Mouse (Mus musculus) midbrain, embryonic 12.5 days (tissue): ENCODE results near the gene Gm30083. TPM values are rescaled to one million over a fixed set of nuclear protein-coding genes. Genes with fewer than 3 reads are reported as not detected.
A peak's percentile ranks its signal among the peaks of the same experiment; 100 is the strongest.

ENCODE experiments used
- ATAC-seq: fragments of 200-750 bp; cut with Nextera tagmentation; 2 replicates; pipeline ENCODE4 v1.8.0; 2017; ENCODE audit warnings: low read depth, moderate TSS enrichment, moderate library complexity; ENCODE audit not compliant: low FRiP score
- H3K27ac ChIP-seq: fragments of 300-500 bp; sonication (generic); replicated peaks from 2 replicates; pipeline ENCODE4 v1.5.1; 2016; ENCODE audit warnings: mild to moderate bottlenecking
- H3K27me3 ChIP-seq: fragments of 300-500 bp; sonication (generic); 2 replicates; pipeline ENCODE4 v1.6.1; 2016; ENCODE audit warnings: mild to moderate bottlenecking
- H3K36me3 ChIP-seq: fragments of 300-500 bp; sonication (generic); 2 replicates; pipeline ENCODE4 v1.6.1; 2016
- H3K4me1 ChIP-seq: fragments of 300-500 bp; sonication (generic); 2 replicates; pipeline ENCODE4 v1.6.1; 2016
- H3K4me2 ChIP-seq: fragments of 300-500 bp; sonication (generic); replicated peaks from 2 replicates; pipeline ENCODE4 v1.6.1; 2016; ENCODE audit warnings: mild to moderate bottlenecking, moderate library complexity
- H3K4me3 ChIP-seq: fragments of 300-500 bp; sonication (generic); 2 replicates; pipeline ENCODE4 v1.5.1; 2016; ENCODE audit warnings: mild to moderate bottlenecking
- H3K9ac ChIP-seq: fragments of 300-500 bp; sonication (generic); replicated peaks from 2 replicates; pipeline ENCODE4 v1.6.1; 2016; ENCODE audit warnings: mild to moderate bottlenecking, moderate library complexity
- H3K9me3 ChIP-seq: fragments of 300-500 bp; sonication (generic); 2 replicates; pipeline ENCODE4 v1.6.1; 2016; ENCODE audit warnings: mild to moderate bottlenecking
- WGBS: fragments of 180-500 bp; shearing (Covaris S2); methylation state at CpG from one replicate; pipeline ENCODE4 v1.1.7; 2016; 5-methylcytosine and 5-hydroxymethylcytosine counted together
- polyA plus RNA-seq: library from polyadenylated mRNA; unstranded; fragments of >200 nt; fragmentation: Nextera tagmentation; extraction: Ambion mirVana; gene quantifications from 2 replicates; pipeline ENCODE4 v1.2.1, GENCODE M21; 2016

Gm30083 gene
- polyA plus RNA-seq, 1 experiment from 2014 or later, result not detected

GRCm38 (mm10) chr14:33997427-33997826 lies 17.6 kb downstream of the Gm30083 start:
- Histone ChIP-seq H3K4me2 (no peak overlapping the region), H3K27ac (no peak overlapping the region), H3K4me1 (no peaks in the 10 kb centered on the region), H3K4me3 (no peak overlapping the region), H3K36me3 (no peaks in the 10 kb centered on the region), H3K9me3 (no peaks in the 10 kb centered on the region), H3K27me3 (no peaks in the 10 kb centered on the region), H3K9ac (no peak overlapping the region)
- WGBS, result 77% methylated on average over 6 of the region's 6 CpGs
- ATAC-seq, result no peak

DNA sequence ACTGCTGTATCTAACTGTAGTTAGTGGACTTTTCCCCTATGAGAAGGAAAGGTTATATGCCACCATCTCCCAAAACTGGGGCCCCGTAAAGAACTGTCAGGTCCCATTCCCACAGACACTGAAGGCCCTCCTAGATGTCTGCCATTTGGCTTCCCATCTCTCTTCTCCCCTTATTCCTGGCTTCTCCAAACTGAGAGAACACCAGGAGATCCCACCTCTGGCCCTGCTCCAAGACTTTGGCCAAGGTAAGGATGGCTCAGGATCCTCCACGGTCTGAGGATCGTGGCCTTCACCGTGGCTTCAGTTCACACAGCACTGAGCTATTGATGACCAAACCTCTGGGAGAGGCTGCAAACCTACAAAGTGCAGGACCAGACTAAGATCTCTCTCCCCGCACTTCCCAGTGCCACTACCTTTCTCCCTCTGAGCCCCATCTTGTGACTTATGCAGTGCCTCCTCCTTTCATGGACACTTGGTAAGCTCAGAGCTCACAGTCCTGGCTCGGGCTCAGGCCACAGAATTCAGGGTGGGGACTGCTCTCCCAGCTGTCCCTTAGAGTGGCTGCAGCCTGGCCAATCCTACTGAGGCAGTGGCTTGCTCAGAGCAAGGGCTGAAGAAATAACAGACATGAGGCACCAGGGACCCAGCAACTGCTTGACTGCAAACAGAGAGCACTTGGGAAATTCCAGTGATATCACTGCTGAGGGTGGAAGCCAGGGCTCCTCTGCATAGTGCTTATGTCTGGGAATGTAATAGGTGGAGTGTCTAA lies 21.3 kb downstream of the Gm30083 start:
- Histone ChIP-seq H3K4me1 (no peaks in the 10 kb centered on the region), H3K4me3 (no peak overlapping the region), H3K27ac (no peak overlapping the region), H3K9me3 (no peaks in the 10 kb centered on the region), H3K27me3 (no peaks in the 10 kb centered on the region), H3K9ac (no peak overlapping the region), H3K36me3 (no peaks in the 10 kb centered on the region), H3K4me2 (no peak overlapping the region)
- no peak for ATAC-seq
- 90% methylated on average over 6 of the region's 6 CpGs for WGBS

DNA sequence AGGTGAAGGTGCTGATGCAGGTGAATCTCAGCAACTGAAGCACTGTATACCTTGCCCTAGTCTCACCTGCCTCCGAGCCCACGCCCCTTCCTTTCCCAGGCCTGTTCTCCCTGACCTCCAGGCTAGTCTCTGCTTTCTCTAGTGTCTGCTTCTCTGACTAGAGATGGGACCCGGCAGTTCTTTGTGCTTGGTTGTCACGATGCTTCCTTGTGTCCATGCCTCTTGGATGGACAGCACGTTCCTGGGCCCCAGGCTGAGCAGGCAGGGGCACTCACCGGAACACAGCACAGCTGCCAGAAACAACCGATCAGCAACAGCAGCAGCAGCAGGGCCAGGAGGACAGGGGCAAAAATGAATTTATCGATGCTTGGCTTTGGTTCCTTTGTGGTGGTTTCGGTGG lies 21.9 kb downstream of the Gm30083 start:
- ATAC-seq, result no peak
- Histone ChIP-seq H3K4me3 (no peak overlapping the region), H3K27ac (no peak overlapping the region), H3K4me1 (no peaks in the 10 kb centered on the region), H3K36me3 (no peaks in the 10 kb centered on the region), H3K9me3 (no peaks in the 10 kb centered on the region), H3K9ac (no peak overlapping the region), H3K4me2 (no peak overlapping the region), H3K27me3 (no peaks in the 10 kb centered on the region)
- 91% methylated on average over 9 of the region's 9 CpGs for WGBS

- Histone ChIP-seq H3K27ac (no peak overlapping the region), H3K27me3 (no peaks in the 10 kb centered on the region), H3K9ac (no peak overlapping the region), H3K4me3 (no peak overlapping the region), H3K4me2 (no peak overlapping the region), H3K9me3 (no peaks in the 10 kb centered on the region), H3K4me1 (no peaks in the 10 kb centered on the region), H3K36me3 (no peaks in the 10 kb centered on the region)
- WGBS, result 77% methylated on average over 4 of the region's 4 CpGs
- no peak for ATAC-seq
These were observed 23.0 kb downstream of the Gm30083 start for GRCm38 (mm10) chr14:33991971-33992370.

GRCm38 (mm10) chr14:33989201-33989600 lies 25.8 kb downstream of the Gm30083 start:
- Histone ChIP-seq H3K27me3 (no peaks in the 10 kb centered on the region), H3K36me3 (no peaks in the 10 kb centered on the region), H3K4me1 (no peaks in the 10 kb centered on the region), H3K4me3 (no peak overlapping the region), H3K9ac (no peak overlapping the region), H3K9me3 (no peaks in the 10 kb centered on the region), H3K4me2 (no peak overlapping the region), H3K27ac (no peak overlapping the region)
- 62% methylated on average over 3 of the region's 3 CpGs for WGBS
- no peak for ATAC-seq

GRCm38 (mm10) chr14:33978604-33979059 lies 36.4 kb downstream of the Gm30083 start, which contains the start of gene Zfp488:
Zfp488 (minus strand) TSS chr14:33978764.
- Histone ChIP-seq H3K27me3 (peaks cover 12% of the 10 kb centered on the region), H3K4me1 (peaks cover 8% of the 10 kb centered on the region; the same call in 1 of the 2 replicates), H3K9me3 (no peaks in the 10 kb centered on the region), H3K36me3 (no peaks in the 10 kb centered on the region), H3K4me3 (peak within 1 kb of the TSS; percentile 42), H3K4me2 (peak within 1 kb of the TSS; percentile 83), H3K27ac (no peak within 1 kb of the TSS), H3K9ac (peak within 1 kb of the TSS; percentile 55; the same call in 1 of the 2 replicates)
- 3% methylated on average over 25 of the region's 25 CpGs for WGBS
- peak; percentile 62; the same call in 1 of the 2 replicates for ATAC-seq

DNA sequence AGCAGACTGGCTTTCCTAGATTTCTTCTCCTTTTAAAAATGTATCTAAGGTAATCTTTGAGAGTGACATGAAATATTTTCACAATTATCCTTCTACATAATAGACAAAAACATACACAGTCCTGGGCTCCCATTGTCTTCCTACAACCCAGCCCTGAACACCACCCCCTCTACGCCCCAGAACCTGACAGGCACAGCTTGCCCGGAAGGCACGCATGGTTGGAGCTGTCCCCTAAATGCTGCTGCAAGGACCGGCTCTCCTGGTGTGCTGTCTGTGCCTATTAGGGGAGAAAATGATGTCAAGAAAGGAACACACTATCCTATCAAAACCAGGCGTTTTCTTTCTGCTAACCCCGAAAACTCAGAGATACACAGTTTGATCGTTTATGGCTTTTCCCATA lies 37.2 kb downstream of the Gm30083 start:
- H3K9ac ChIP-seq, result no peak overlapping the region
- no peak overlapping the region for H3K27ac ChIP-seq
- WGBS, result 41% methylated on average over 7 of the region's 7 CpGs
- peaks cover 12% of the 10 kb centered on the region for H3K27me3 ChIP-seq
- no peaks in the 10 kb centered on the region for H3K9me3 ChIP-seq
- peaks cover 8% of the 10 kb centered on the region; the same call in 1 of the 2 replicates for H3K4me1 ChIP-seq
- H3K4me3 ChIP-seq, result no peak overlapping the region
- H3K4me2 ChIP-seq, result no peak overlapping the region
- H3K36me3 ChIP-seq, result no peaks in the 10 kb centered on the region
- ATAC-seq, result no peak

DNA sequence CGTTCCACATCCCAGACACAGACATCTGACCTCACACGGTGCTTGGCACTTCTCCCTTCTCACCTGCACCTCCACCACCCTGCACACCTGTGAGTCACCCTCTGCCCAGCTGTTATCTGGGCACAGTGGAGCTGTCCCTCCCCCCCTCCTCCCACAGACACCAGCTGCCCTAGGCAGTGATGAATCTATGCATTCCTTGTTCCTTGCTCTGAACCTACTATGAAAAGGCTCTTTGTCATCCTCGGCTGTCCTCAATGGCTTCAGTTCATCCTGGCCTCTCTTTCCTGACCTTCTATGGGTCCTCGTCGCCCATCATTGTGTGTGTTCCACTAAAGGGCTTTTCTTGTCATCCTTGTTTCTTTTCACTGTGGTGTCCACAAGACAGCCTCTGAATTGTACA lies 40.2 kb downstream of the Gm30083 start:
- WGBS, result 58% methylated on average over 5 of the region's 5 CpGs
- Histone ChIP-seq H3K4me1 (peaks cover 8% of the 10 kb centered on the region; the same call in 1 of the 2 replicates), H3K36me3 (no peaks in the 10 kb centered on the region), H3K4me2 (no peak overlapping the region), H3K4me3 (no peak overlapping the region), H3K27ac (no peak overlapping the region), H3K9me3 (no peaks in the 10 kb centered on the region), H3K27me3 (peaks cover 12% of the 10 kb centered on the region), H3K9ac (no peak overlapping the region)
- no peak for ATAC-seq

DNA sequence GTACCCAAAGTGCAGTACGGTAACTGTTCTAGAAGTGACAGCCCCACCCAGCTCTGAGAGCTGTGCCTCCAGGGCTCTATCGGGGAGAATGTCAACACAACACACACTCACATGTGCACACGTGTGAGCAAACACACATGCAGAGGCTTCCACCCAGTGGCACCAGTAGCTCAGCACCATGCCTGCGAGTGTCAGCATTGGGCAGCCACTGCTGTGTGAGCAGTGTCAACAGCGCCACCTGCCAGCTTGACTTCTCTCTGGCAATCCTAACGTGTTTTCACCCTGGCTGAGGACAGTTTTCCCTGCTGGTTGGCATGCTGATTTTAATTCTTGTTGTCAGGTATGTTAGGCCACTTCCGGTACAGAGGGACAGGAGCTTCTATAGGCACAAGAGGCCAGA lies 42.3 kb downstream of the Gm30083 start:
- Histone ChIP-seq H3K4me2 (no peak overlapping the region), H3K36me3 (no peaks in the 10 kb centered on the region), H3K27ac (no peak overlapping the region), H3K4me3 (no peak overlapping the region), H3K4me1 (no peaks in the 10 kb centered on the region), H3K9me3 (no peaks in the 10 kb centered on the region), H3K9ac (no peak overlapping the region), H3K27me3 (no peaks in the 10 kb centered on the region)
- ATAC-seq, result no peak
- 46% methylated on average over 7 of the region's 7 CpGs for WGBS

- 72% methylated on average over 7 of the region's 7 CpGs for WGBS
- no peaks in the 10 kb centered on the region for H3K4me1 ChIP-seq
- ATAC-seq, result no peak
- no peak overlapping the region for H3K4me2 ChIP-seq
- H3K4me3 ChIP-seq, result no peak overlapping the region
- H3K9ac ChIP-seq, result no peak overlapping the region
- H3K27ac ChIP-seq, result no peak overlapping the region
- H3K9me3 ChIP-seq, result no peaks in the 10 kb centered on the region
- H3K27me3 ChIP-seq, result no peaks in the 10 kb centered on the region
- H3K36me3 ChIP-seq, result no peaks in the 10 kb centered on the region
These were observed 49.3 kb downstream of the Gm30083 start for GRCm38 (mm10) chr14:33965675-33966074.

DNA sequence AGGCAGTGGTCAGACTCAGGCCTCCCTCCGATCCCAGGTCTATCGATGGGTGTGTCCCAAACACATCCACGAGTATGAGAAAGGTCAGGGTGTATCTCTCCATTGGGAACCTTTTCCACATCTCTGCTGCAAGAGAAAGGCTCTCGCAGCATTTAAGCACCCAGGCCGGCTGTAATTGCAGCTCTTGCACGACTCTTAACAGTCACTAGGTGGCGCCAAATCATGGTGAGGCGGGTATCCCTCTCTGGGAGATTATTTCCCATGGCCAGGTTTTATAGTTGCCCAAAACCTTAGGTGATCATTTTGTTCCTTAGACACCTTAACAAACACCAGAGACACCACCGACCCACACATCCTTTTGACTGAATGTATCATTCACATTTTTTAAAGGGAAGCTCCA lies 55.6 kb downstream of the Gm30083 start:
- 16% methylated on average over 9 of the region's 9 CpGs for WGBS
- no peaks in the 10 kb centered on the region for H3K9me3 ChIP-seq
- peak; percentile 38; the same call in 1 of the 2 replicates for ATAC-seq
- H3K4me3 ChIP-seq, result no peak overlapping the region
- H3K36me3 ChIP-seq, result no peaks in the 10 kb centered on the region
- no peak overlapping the region for H3K9ac ChIP-seq
- no peaks in the 10 kb centered on the region for H3K27me3 ChIP-seq
- no peak overlapping the region for H3K27ac ChIP-seq
- no peak overlapping the region for H3K4me2 ChIP-seq
- H3K4me1 ChIP-seq, result no peaks in the 10 kb centered on the region

DNA sequence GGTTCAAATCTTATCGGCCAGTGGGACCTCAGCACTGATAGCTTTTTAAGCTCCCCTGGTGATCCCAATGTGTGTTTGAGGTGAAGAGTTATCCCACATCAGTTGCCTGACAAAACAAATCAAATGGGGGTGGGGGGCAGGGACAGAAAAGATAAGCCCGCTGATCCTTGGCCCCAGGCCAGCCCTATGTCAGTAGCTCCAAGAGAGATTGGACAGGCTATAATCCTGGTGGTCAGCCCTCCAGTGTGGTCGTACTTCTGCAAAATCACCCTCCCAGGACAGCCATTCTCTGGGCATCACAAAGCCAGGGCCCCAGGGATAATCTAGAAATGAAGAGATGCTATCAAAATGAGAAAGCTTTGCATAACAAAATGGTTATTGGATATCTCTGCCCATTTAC lies 56.1 kb downstream of the Gm30083 start:
- H3K36me3 ChIP-seq, result no peaks in the 10 kb centered on the region
- H3K9me3 ChIP-seq, result no peaks in the 10 kb centered on the region
- whole genome bisulfite sequencing, result 68% methylated on average over 3 of the region's 3 CpGs
- no peak overlapping the region for H3K4me3 ChIP-seq
- no peak overlapping the region for H3K9ac ChIP-seq
- no peak overlapping the region for H3K27ac ChIP-seq
- no peaks in the 10 kb centered on the region for H3K4me1 ChIP-seq
- no peak for ATAC-seq
- no peaks in the 10 kb centered on the region for H3K27me3 ChIP-seq
- H3K4me2 ChIP-seq, result no peak overlapping the region
